In genomic region chr4:105159531-105159870, GRCm38 (mm10) we compare ENCODE assay signal across 9 mouse cellular contexts. TPM values are rescaled to one million over a fixed set of nuclear protein-coding genes. Genes with fewer than 3 reads are reported as not detected.
DNase-seq lines count a peak whose midpoint lies in the region; ATAC-seq and TF ChIP-seq lines count a peak whose summit lies in the region.
"Had no signal": no experiment of that assay in that cellular context is flagged by ENCODE, and none has a peak within 500 bp of the region (broad histone marks: within the 10 kb centered on the region; RNA-seq: fewer than 3 reads in every experiment).

No protein-coding gene starts in this region.

- peak overlapping the region; percentile 96 for H3K9ac ChIP-seq in kidney, embryonic 16.5 days (replicated peaks; ENCODE audit: low read length)
- peak overlapping the region; percentile 97 for H3K9ac ChIP-seq in embryonic facial prominence, embryonic 14.5 days (ENCODE audit: low read depth, low read length)
- 0 out of 2 replicates have a peak overlapping the region, but pooled peaks have one; percentile 89 for H3K9ac ChIP-seq in intestine, embryonic 14.5 days (ENCODE audit: low read length)
- peak overlapping the region; percentile 76 for H3K9ac ChIP-seq in midbrain, postnatal 0 days (replicated peaks; ENCODE audit: low read length, poor library complexity, severe bottlenecking)

- H3K4me1 ChIP-seq in kidney, embryonic 16.5 days (ENCODE audit: insufficient read depth, low read length): peaks cover 18% of the 10 kb centered on the region
- peaks cover 22% of the 10 kb centered on the region for H3K4me1 ChIP-seq in embryonic facial prominence, embryonic 14.5 days (ENCODE audit: control insufficient read depth, insufficient read depth, low read length)
- peaks cover 5% of the 10 kb centered on the region for H3K4me1 ChIP-seq in intestine, embryonic 14.5 days (replicated peaks; ENCODE audit: control insufficient read depth, insufficient read depth, low read length)
- H3K4me1 ChIP-seq in midbrain, postnatal 0 days (ENCODE audit: insufficient read depth, low read length): peaks cover 6% of the 10 kb centered on the region; the same call in 1 of the 2 replicates

- ATAC-seq in kidney, embryonic 16.5 days (ENCODE audit: low FRiP score, low TSS enrichment): no peak
- no peak for ATAC-seq in embryonic facial prominence, embryonic 14.5 days (ENCODE audit: low read depth)
- ATAC-seq in intestine, embryonic 14.5 days (replicated peaks; ENCODE audit: low FRiP score, low TSS enrichment, low read depth): no peak
- no peak for ATAC-seq in midbrain, postnatal 0 days (ENCODE audit: low FRiP score)

- no peak for TF ChIP-seq CTCF in midbrain, postnatal 0 days (IDR thresholded peaks at IDR 0.05)

- intact Hi-C loops in left cerebral cortex, postnatal 36 days (cut with DNase I): loop anchor here (5.0 kb wide), 2 partner anchors 158 to 768 kb away; no protein-coding TSS in a partner anchor

- 16% methylated on average over 6 of the region's 6 CpGs for WGBS in kidney, embryonic 16.5 days
- 12% methylated on average over 6 of the region's 6 CpGs for WGBS in embryonic facial prominence, embryonic 14.5 days
- 27% methylated on average over 6 of the region's 6 CpGs for WGBS in intestine, embryonic 14.5 days
- 26% methylated on average over 6 of the region's 6 CpGs for WGBS in midbrain, postnatal 0 days

- H3K4me3 ChIP-seq in kidney, embryonic 16.5 days (ENCODE audit: low read length): peak overlapping the region; percentile 92
- H3K4me3 ChIP-seq in embryonic facial prominence, embryonic 14.5 days (ENCODE audit: low read depth, low read length): peak overlapping the region; percentile 86
- H3K4me3 ChIP-seq in intestine, embryonic 14.5 days (ENCODE audit: low read depth, low read length): peak overlapping the region; percentile 70
- H3K4me3 ChIP-seq in midbrain, postnatal 0 days (ENCODE audit: low read depth, low read length): peak overlapping the region; percentile 72

- H3K27ac ChIP-seq in kidney, embryonic 16.5 days (ENCODE audit: low read length): no peak overlapping the region
- H3K27ac ChIP-seq in embryonic facial prominence, embryonic 14.5 days (replicated peaks; ENCODE audit: low read depth, low read length): peak overlapping the region; percentile 98
- no peak overlapping the region for H3K27ac ChIP-seq in intestine, embryonic 14.5 days (ENCODE audit: low read depth)
- no peak overlapping the region for H3K27ac ChIP-seq in midbrain, postnatal 0 days (ENCODE audit: low read depth, low read length)

- H3K9me3 ChIP-seq in kidney, embryonic 16.5 days (ENCODE audit: low read length): no peaks in the 10 kb centered on the region
- no peaks in the 10 kb centered on the region for H3K9me3 ChIP-seq in embryonic facial prominence, embryonic 14.5 days (ENCODE audit: control insufficient read depth, low read length)
- no peaks in the 10 kb centered on the region for H3K9me3 ChIP-seq in intestine, embryonic 14.5 days (ENCODE audit: control insufficient read depth, low read length)
- no peaks in the 10 kb centered on the region for H3K9me3 ChIP-seq in midbrain, postnatal 0 days (ENCODE audit: low read length)

- peaks cover 6% of the 10 kb centered on the region for H3K36me3 ChIP-seq in kidney, embryonic 16.5 days (ENCODE audit: insufficient read depth, low read length)
- peaks cover 34% of the 10 kb centered on the region for H3K36me3 ChIP-seq in embryonic facial prominence, embryonic 14.5 days (ENCODE audit: control insufficient read depth, insufficient read depth, low read length)
- peaks cover 10% of the 10 kb centered on the region; the same call in 1 of the 2 replicates for H3K36me3 ChIP-seq in intestine, embryonic 14.5 days (ENCODE audit: control insufficient read depth, insufficient read depth, low read length)
- no peaks in the 10 kb centered on the region for H3K36me3 ChIP-seq in midbrain, postnatal 0 days (ENCODE audit: insufficient read depth, low read length)

- DNase-seq in kidney, adult 8-10 months: no peak
- no peak for DNase-seq in embryonic facial prominence, embryonic 14.5 days (ENCODE audit: low spot score)
- peak; percentile 50 for DNase-seq in intestine, embryonic 14.5 days (ENCODE audit: low spot score)
- no peak for DNase-seq in midbrain, postnatal 0 days (ENCODE audit: low spot score)
- DNase-seq in cerebellum, adult 11-12 months: no peak
- no peak for DNase-seq in thymus, postnatal 10 days (ENCODE audit: low spot score in 2 of 2)
- no peak for DNase-seq in left cerebral cortex, postnatal 36 days (ENCODE audit: low spot score in 2 of 2)
- DNase-seq: cerebellum, adult 9-11 months had no signal

- H3K27me3 ChIP-seq in kidney, embryonic 16.5 days (ENCODE audit: insufficient read depth, low read length): no peaks in the 10 kb centered on the region
- H3K27me3 ChIP-seq in embryonic facial prominence, embryonic 14.5 days (replicated peaks; ENCODE audit: control insufficient read depth, insufficient read depth, low read length): no peaks in the 10 kb centered on the region
- H3K27me3 ChIP-seq in intestine, embryonic 14.5 days (replicated peaks; ENCODE audit: control insufficient read depth, insufficient read depth, low read length): no peaks in the 10 kb centered on the region
- no peaks in the 10 kb centered on the region for H3K27me3 ChIP-seq in midbrain, postnatal 0 days (ENCODE audit: insufficient read depth, low read length)

- H3K4me2 ChIP-seq in kidney, embryonic 16.5 days (replicated peaks; ENCODE audit: low read depth, low read length): peak overlapping the region; percentile 77
- peak overlapping the region; percentile 73 for H3K4me2 ChIP-seq in embryonic facial prominence, embryonic 14.5 days (ENCODE audit: low read depth, low read length)
- H3K4me2 ChIP-seq in intestine, embryonic 14.5 days (ENCODE audit: low read length): peak overlapping the region; percentile 55
- peak overlapping the region; percentile 89 for H3K4me2 ChIP-seq in midbrain, postnatal 0 days (ENCODE audit: low read depth, low read length, poor library complexity, severe bottlenecking)

RNA-seq across cellular contexts. Expression of gene Plpp3, which starts 2.4 kb away (rescaled TPM):
- polyA plus RNA-seq in kidney, embryonic 16.5 days (2015; fragmentation: Nextera tagmentation; extraction: Ambion mirVana): 69.2 and 76.3 TPM in 2 replicates
- 107 and 123 TPM in 2 replicates for polyA plus RNA-seq in embryonic facial prominence, embryonic 14.5 days (2014; fragmentation: Nextera tagmentation; extraction: Ambion mirVana)
- polyA plus RNA-seq in intestine, embryonic 14.5 days (2014; fragmentation: Nextera tagmentation; extraction: Ambion mirVana): 33.2 and 36.9 TPM in 2 replicates
- 121 and 148 TPM in 2 replicates for total RNA-seq in midbrain, postnatal 0 days (2014; rRNA removed)
- 142 and 152 TPM in 2 replicates for polyA plus RNA-seq in midbrain, postnatal 0 days (2015; fragmentation: Nextera tagmentation; extraction: Ambion mirVana)
- 100 to 1,000 TPM; 153 to 173 TPM for total RNA-seq in left cerebral cortex, postnatal 36 days (2021)

RNA-seq across cellular contexts. Expression of gene Prkaa2, which starts 49.8 kb away (rescaled TPM):
- 8.8 and 9.1 TPM in 2 replicates for polyA plus RNA-seq in kidney, embryonic 16.5 days (2015; fragmentation: Nextera tagmentation; extraction: Ambion mirVana)
- polyA plus RNA-seq in embryonic facial prominence, embryonic 14.5 days (2014; fragmentation: Nextera tagmentation; extraction: Ambion mirVana): 3.9 and 5.6 TPM in 2 replicates
- 2.9 and 3.3 TPM in 2 replicates for polyA plus RNA-seq in intestine, embryonic 14.5 days (2014; fragmentation: Nextera tagmentation; extraction: Ambion mirVana)
- total RNA-seq in midbrain, postnatal 0 days (2014; rRNA removed): 25.3 and 34.9 TPM in 2 replicates
- polyA plus RNA-seq in midbrain, postnatal 0 days (2015; fragmentation: Nextera tagmentation; extraction: Ambion mirVana): 16.1 and 18.4 TPM in 2 replicates
- 10 to 100 TPM; 33.3 to 33.4 TPM for total RNA-seq in left cerebral cortex, postnatal 36 days (2021)
